Mouse (Mus musculus): ENCODE measurements around the gene Ctc1. TPM values are rescaled to one million over a fixed set of nuclear protein-coding genes. Genes with fewer than 3 reads are reported as not detected.
"Not testable (repeated sequence)": the region's sequence is repeated elsewhere in the genome, so short reads cannot be mapped to it uniquely, and the experiment has no call there.

Gene Ctc1
- polyA plus RNA-seq, 1 experiment: 29.1 TPM

- Histone ChIP-seq H3K4me3 (no peak overlapping the region), H3ac (ENCODE audit: control insufficient read depth, insufficient read length) (no peak overlapping the region), H3K27me3 (ENCODE audit: control insufficient read depth, insufficient read depth, insufficient read length) (no peaks in the 10 kb centered on the region), H3K36me3 (ENCODE audit: control insufficient read depth, insufficient read depth) (peaks cover 12% of the 10 kb centered on the region), H3K4me2 (ENCODE audit: low read depth) (no peak overlapping the region), H3K79me2 (ENCODE audit: control insufficient read depth, insufficient read depth) (peaks cover 30% of the 10 kb centered on the region)
- TF ChIP-seq SRF (IDR thresholded peaks at IDR 0.05; ENCODE audit: control insufficient read depth, insufficient read length, low read depth) (no peak), CEBPB (IDR thresholded peaks at IDR 0.05; ENCODE audit: insufficient read depth, poor library complexity, severe bottlenecking) (no peak), MYOG (IDR thresholded peaks at IDR 0.05; ENCODE audit: control insufficient read depth in 1 of 3, insufficient read depth in 1 of 3, insufficient read length in 2 of 3, low read depth in 2 of 3) (no peak), TCF12 (IDR thresholded peaks at IDR 0.05; ENCODE audit: insufficient read depth, poor library complexity, severe bottlenecking) (no peak), MAX (IDR thresholded peaks at IDR 0.05; ENCODE audit: low read depth) (no peak), POLR2A (IDR thresholded peaks at IDR 0.05; ENCODE audit: insufficient read length, low read depth) (no peak), TCF3 (IDR thresholded peaks at IDR 0.05; ENCODE audit: insufficient read length, low read depth) (no peak), MYOD1 (IDR thresholded peaks at IDR 0.05; ENCODE audit: control insufficient read depth in 1 of 3, insufficient read length in 2 of 3, low read depth in 2 of 3) (no peak), USF1 (IDR thresholded peaks at IDR 0.05; ENCODE audit: low read depth) (no peak), POLR2AphosphoS2 (IDR thresholded peaks at IDR 0.05; ENCODE audit: insufficient read length, low read depth) (no peak), REST (IDR thresholded peaks at IDR 0.05; ENCODE audit: insufficient read depth, insufficient read length) (no peak), E2F4 (IDR thresholded peaks at IDR 0.05; ENCODE audit: insufficient read depth) (no peak)
These were observed 12.1 kb upstream of the Ctc1 start for GRCm38 (mm10) chr11:69003592-69003991.

- H3K4me3 ChIP-seq: no peak overlapping the region
- peaks cover 4% of the 10 kb centered on the region for H3K36me3 ChIP-seq (ENCODE audit: control insufficient read depth, insufficient read depth)
- no peak overlapping the region for H3K4me2 ChIP-seq (ENCODE audit: low read depth)
- H3ac ChIP-seq (ENCODE audit: control insufficient read depth, insufficient read length): no peak overlapping the region
- H3K79me2 ChIP-seq (ENCODE audit: control insufficient read depth, insufficient read depth): peaks cover 30% of the 10 kb centered on the region
- H3K27me3 ChIP-seq (ENCODE audit: control insufficient read depth, insufficient read depth, insufficient read length): no peaks in the 10 kb centered on the region
- TF ChIP-seq E2F4 (IDR thresholded peaks at IDR 0.05; ENCODE audit: insufficient read depth): no peak
- no peak for TF ChIP-seq POLR2AphosphoS2 (IDR thresholded peaks at IDR 0.05; ENCODE audit: insufficient read length, low read depth)
- TF ChIP-seq TCF12 (IDR thresholded peaks at IDR 0.05; ENCODE audit: insufficient read depth, poor library complexity, severe bottlenecking): no peak
- TF ChIP-seq MAX (IDR thresholded peaks at IDR 0.05; ENCODE audit: low read depth): no peak
- TF ChIP-seq CEBPB (IDR thresholded peaks at IDR 0.05; ENCODE audit: insufficient read depth, poor library complexity, severe bottlenecking): no peak
- no peak for TF ChIP-seq MYOD1 (IDR thresholded peaks at IDR 0.05; ENCODE audit: control insufficient read depth in 1 of 3, insufficient read length in 2 of 3, low read depth in 2 of 3)
- TF ChIP-seq POLR2A (IDR thresholded peaks at IDR 0.05; ENCODE audit: insufficient read length, low read depth): no peak
- no peak for TF ChIP-seq REST (IDR thresholded peaks at IDR 0.05; ENCODE audit: insufficient read depth, insufficient read length)
- no peak for TF ChIP-seq MYOG (IDR thresholded peaks at IDR 0.05; ENCODE audit: control insufficient read depth in 1 of 3, insufficient read depth in 1 of 3, insufficient read length in 2 of 3, low read depth in 2 of 3)
- no peak for TF ChIP-seq USF1 (IDR thresholded peaks at IDR 0.05; ENCODE audit: low read depth)
These were observed 10.5 kb upstream of the Ctc1 start for GRCm38 (mm10) chr11:69005193-69005592.

GRCm38 (mm10) chr11:69006575-69006974, 9.1 kb upstream of the Ctc1 start:
- H3K36me3 ChIP-seq (ENCODE audit: control insufficient read depth, insufficient read depth); H3K4me2 ChIP-seq (ENCODE audit: low read depth); H3ac ChIP-seq (ENCODE audit: control insufficient read depth, insufficient read length); H3K4me3 ChIP-seq; H3K27me3 ChIP-seq (ENCODE audit: control insufficient read depth, insufficient read depth, insufficient read length): not testable (repeated sequence)
- H3K79me2 ChIP-seq (ENCODE audit: control insufficient read depth, insufficient read depth): peaks cover 30% of the 10 kb centered on the region

- Histone ChIP-seq H3K79me2 (ENCODE audit: control insufficient read depth, insufficient read depth) (peaks cover 30% of the 10 kb centered on the region), H3K36me3 (ENCODE audit: control insufficient read depth, insufficient read depth) (no peaks in the 10 kb centered on the region), H3K4me3 (peak within 1 kb of the TSS; percentile 54), H3K27me3 (ENCODE audit: control insufficient read depth, insufficient read depth, insufficient read length) (no peaks in the 10 kb centered on the region), H3K4me2 (ENCODE audit: low read depth) (peak within 1 kb of the TSS; percentile 69), H3ac (ENCODE audit: control insufficient read depth, insufficient read length) (no peak within 1 kb of the TSS)
- TF ChIP-seq USF1 (IDR thresholded peaks at IDR 0.05; ENCODE audit: low read depth) (no peak), POLR2AphosphoS2 (IDR thresholded peaks at IDR 0.05; ENCODE audit: insufficient read length, low read depth) (peak; percentile 91), POLR2A (IDR thresholded peaks at IDR 0.05; ENCODE audit: insufficient read length, low read depth) (peak; percentile 70), MYOD1 (IDR thresholded peaks at IDR 0.05; ENCODE audit: control insufficient read depth in 1 of 3, insufficient read length in 2 of 3, low read depth in 2 of 3) (no peak), REST (IDR thresholded peaks at IDR 0.05; ENCODE audit: insufficient read depth, insufficient read length) (no peak), E2F4 (IDR thresholded peaks at IDR 0.05; ENCODE audit: insufficient read depth) (peak; percentile 61), SRF (IDR thresholded peaks at IDR 0.05; ENCODE audit: control insufficient read depth, insufficient read length, low read depth) (peak; percentile 84), MYOG (IDR thresholded peaks at IDR 0.05; ENCODE audit: control insufficient read depth in 1 of 3, insufficient read depth in 1 of 3, insufficient read length in 2 of 3, low read depth in 2 of 3) (no peak), MAX (IDR thresholded peaks at IDR 0.05; ENCODE audit: low read depth) (no peak), TCF3 (IDR thresholded peaks at IDR 0.05; ENCODE audit: insufficient read length, low read depth) (no peak)
These were observed 7.3 kb upstream of the Ctc1 start, which contains the start of gene Pfas for GRCm38 (mm10) chr11:69008182-69009121. Pfas (minus strand) TSS chr11:69008460.

- Histone ChIP-seq H3K27me3 (ENCODE audit: control insufficient read depth, insufficient read depth, insufficient read length) (no peaks in the 10 kb centered on the region), H3K36me3 (ENCODE audit: control insufficient read depth, insufficient read depth) (no peaks in the 10 kb centered on the region), H3K79me2 (ENCODE audit: control insufficient read depth, insufficient read depth) (peaks cover 30% of the 10 kb centered on the region), H3K4me2 (ENCODE audit: low read depth) (no peak overlapping the region), H3K4me3 (no peak overlapping the region), H3ac (ENCODE audit: control insufficient read depth, insufficient read length) (no peak overlapping the region)
- no peak for TF ChIP-seq MYOG (IDR thresholded peaks at IDR 0.05; ENCODE audit: control insufficient read depth in 1 of 3, insufficient read depth in 1 of 3, insufficient read length in 2 of 3, low read depth in 2 of 3)
- no peak for TF ChIP-seq REST (IDR thresholded peaks at IDR 0.05; ENCODE audit: insufficient read depth, insufficient read length)
- no peak for TF ChIP-seq CEBPB (IDR thresholded peaks at IDR 0.05; ENCODE audit: insufficient read depth, poor library complexity, severe bottlenecking)
- TF ChIP-seq POLR2AphosphoS2 (IDR thresholded peaks at IDR 0.05; ENCODE audit: insufficient read length, low read depth): no peak
- no peak for TF ChIP-seq USF1 (IDR thresholded peaks at IDR 0.05; ENCODE audit: low read depth)
- no peak for TF ChIP-seq POLR2A (IDR thresholded peaks at IDR 0.05; ENCODE audit: insufficient read length, low read depth)
- no peak for TF ChIP-seq E2F4 (IDR thresholded peaks at IDR 0.05; ENCODE audit: insufficient read depth)
- TF ChIP-seq TCF12 (IDR thresholded peaks at IDR 0.05; ENCODE audit: insufficient read depth, poor library complexity, severe bottlenecking): no peak
- TF ChIP-seq TCF3 (IDR thresholded peaks at IDR 0.05; ENCODE audit: insufficient read length, low read depth): no peak
- no peak for TF ChIP-seq MYOD1 (IDR thresholded peaks at IDR 0.05; ENCODE audit: control insufficient read depth in 1 of 3, insufficient read length in 2 of 3, low read depth in 2 of 3)
- TF ChIP-seq MAX (IDR thresholded peaks at IDR 0.05; ENCODE audit: low read depth): no peak
- TF ChIP-seq SRF (IDR thresholded peaks at IDR 0.05; ENCODE audit: control insufficient read depth, insufficient read length, low read depth): no peak
These were observed 6.2 kb upstream of the Ctc1 start for GRCm38 (mm10) chr11:69009508-69009907.

Measured in myocyte (in vitro differentiated cells).